Mouse (Mus musculus) layer of hippocampus, postnatal 36 days (tissue): ENCODE measurements around the gene Crebbp. TPM values are rescaled to one million over a fixed set of nuclear protein-coding genes. Genes with fewer than 3 reads are reported as not detected.
"Not testable (repeated sequence)": the region's sequence is repeated elsewhere in the genome, so short reads cannot be mapped to it uniquely, and the experiment has no call there.

Experiments
- DNase-seq, 2 experiments: peaks; one replicate each; pipeline ENCODE4 v3.0.0; 2022
- total RNA-seq, 2 experiments: library from RNA; stranded (reverse); gene quantifications; 2 replicates each; pipeline ENCODE4 v1.2.3; 2021

Gene Crebbp
- total RNA-seq = 10 to 100 TPM; 77.3 to 96.4 TPM

DNA sequence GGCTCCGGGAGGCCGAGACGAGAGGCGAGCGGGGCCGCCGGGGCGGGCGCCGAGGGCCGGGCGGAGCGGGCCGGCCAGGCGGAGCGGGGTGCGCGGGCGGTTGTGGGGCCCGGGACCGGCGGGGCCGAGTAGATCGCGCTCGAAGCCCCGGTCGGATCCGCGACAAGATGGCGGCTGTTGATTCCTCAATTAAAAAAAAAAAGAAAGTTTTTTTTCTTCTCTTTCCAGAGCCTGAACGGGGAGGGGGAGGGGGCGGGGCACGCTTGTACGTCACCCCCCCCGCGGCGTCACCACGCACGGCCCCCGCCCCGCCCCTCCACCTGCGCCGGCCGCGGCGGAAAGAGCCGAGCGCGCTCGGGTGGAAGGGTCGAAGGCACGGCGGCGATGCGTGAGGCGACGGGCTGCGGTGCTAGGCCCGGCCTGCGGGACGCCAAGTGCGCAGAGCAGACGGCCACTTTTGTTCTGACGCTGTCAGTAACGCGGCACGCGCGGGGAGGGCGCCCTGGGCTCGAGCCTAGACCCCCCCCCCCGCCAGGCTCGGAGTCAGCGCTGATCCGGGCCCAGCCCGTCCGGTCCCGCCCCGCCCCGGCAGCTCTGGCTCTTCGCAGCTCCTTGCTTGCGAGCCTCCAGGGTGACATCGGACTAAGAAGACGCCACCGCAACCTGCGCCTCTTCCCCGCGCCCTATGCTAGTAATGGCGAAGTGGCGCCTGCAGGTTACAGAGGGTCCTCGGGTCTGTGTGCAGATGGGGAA, at the start of gene Crebbp:
TSS of gene Crebbp (minus strand) at position 199 of the 753 bp plus-strand sequence.
- DNase-seq = peak; percentile 86 to 88

DNA sequence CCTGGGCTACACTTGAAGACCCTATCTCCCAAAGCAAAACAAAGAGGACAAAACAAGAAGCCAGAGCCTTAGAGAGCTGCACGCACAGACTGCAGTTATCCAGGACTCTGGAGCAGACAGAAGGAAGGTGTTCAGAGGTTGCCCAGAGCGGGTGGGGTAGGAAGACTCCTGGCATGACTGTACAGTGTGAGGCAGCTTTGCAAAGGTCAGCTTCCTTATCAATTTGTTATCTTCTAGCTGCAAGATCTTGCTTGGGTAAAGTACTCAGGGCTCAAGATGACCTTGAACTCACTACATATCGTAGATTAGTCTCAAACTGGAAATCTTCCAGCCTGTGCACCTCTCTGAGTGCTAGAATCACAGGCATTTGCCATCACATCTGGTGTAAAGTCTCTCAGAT, 49.7 kb upstream of the Crebbp start:
- no peak for DNase-seq

DNA sequence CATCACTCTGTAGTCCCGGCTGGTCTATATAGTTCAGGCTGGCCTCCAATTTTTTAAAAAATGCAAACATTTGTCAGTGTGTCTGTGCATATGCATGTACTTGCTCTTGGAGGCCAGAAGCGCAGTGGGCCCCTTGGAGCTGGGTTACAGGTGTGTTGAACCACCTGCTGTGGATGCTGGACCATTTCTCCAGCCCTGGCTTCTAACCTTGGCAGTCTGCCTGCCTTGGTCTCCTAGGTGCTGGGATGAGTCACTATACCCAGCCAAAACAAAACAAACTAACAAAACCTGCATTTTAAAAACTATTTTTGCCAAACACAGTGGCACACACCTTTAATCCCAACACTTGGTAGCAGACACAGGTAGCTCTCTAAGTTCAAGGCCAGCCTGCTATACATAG, 43.7 kb upstream of the Crebbp start:
- DNase-seq = no peak

DNA sequence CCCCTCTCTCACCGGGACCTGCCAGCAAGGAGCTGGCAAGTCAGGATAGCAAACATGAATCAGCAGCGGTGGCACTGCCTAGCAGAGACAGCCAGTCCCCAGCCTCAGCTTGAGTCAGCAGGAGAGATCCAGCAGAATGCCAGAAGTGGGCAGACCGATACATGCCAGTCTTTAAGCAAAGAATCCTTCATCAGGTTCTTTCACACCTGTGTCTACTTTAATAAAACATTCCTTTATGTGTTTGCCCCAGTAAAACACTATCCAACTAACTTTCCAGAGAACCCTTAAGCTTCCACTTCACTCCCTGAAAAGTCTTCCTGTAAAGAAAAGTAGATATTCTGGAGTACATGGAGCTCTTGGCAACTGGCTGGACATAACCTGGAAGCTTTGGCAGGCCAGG, 35.0 kb upstream of the Crebbp start:
- no peak for DNase-seq

DNA sequence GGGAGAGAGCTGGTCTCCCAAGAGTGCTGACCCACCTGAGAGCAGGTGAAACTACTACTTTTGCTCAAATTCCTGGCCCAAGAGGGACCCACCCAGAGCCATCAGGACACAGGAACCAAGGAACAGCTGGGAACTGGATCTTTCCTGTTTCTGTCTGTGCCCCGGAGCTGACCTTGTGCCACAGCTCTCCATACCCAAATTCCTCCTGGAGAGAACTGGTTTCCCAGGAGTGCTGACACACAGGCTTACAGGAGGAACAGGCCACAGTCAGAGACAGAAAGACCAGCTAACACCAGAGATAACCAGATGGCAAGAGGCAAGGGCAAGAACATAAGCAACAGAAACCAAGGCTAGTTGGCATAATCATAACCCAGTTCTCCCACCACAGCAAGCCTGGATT, 31.4 kb upstream of the Crebbp start:
- DNase-seq = not testable (repeated sequence)

DNA sequence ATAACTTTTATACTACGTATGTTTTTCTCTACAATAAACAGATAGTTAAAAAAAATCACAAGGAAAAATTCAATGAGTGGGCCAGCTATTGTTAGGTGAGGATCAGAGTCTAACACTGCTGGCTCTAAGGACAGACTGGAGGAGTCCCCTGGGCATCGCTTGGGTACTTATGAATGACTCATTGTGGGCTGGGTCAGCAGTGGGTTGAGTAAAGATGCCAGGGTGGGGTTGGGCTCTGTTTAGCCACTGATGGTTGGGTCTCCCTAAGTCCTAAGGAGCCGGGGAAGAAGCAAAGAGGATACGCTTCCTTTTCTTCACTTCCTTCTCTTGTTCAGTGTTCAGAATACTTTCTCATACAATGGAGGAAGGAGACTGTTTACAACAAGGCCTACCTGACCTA, 22.3 kb upstream of the Crebbp start:
- DNase-seq = no peak

DNA sequence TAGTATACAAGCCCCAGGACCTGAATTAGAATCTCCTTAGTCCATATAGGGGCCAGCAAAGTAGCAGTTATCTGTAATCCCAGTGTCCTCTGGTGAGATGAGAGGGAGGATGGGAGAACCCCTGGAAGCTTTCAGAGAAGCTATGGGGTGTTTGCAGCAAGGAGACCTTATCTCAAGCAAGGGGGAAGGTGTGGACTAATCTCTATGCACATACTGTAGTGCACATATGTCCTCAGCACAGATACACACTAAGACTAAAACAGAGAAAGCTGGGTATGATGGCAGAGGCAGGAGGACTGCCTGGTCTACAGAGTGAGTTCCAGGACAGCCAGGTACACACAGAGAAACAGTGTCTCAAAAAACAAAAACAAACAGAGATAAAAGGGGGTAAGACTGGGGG, 21.8 kb upstream of the Crebbp start:
- no peak for DNase-seq

DNA sequence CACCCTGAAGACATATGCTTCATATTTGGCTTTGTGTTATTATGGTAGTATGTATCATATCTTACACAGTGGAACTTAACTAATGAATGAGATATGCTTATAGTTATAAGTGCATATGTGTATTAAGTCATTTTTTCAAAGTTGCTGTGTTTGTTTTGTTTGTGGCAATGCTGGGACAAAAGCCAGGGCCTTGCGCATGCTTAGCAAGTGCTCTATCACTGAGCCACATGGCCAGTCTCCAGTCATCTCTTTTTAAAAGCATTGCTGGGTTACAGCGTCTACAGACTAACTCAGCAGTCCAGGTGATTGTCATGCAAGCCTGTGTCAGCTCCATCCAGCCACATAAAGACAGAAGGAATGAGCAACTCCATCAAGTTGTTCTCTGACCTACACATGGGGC, 12.0 kb upstream of the Crebbp start:
- no peak for DNase-seq

DNA sequence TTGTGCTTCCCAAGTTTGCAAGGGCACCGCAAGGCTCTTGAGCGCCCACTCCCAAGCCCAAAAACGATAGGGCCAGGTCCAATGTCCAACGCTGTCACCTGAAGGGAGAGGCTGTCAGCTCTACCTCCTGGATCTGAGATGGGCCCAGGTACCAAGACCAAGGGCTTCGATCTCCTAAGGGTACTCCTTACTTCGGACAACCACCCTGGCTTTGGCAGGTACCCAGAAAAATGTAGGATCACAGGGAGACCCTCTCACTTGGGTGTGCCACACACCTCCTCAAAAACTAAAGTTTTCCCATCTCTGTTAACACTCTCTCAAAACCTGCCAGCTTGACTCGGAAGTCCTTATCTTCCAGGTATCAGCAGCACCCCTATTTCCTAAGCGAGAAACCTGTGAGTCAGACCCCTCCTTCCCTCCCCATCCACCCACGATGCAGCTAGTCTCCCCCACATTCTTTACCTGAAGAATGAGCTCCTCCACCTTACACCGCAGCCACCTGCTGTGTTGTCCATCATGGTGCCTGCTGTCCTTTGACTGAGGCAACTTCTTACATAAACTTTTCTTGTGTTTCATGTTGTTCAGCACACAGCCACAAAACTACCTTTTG, 939 bp upstream of the Crebbp start:
- peak in 1 of 2 experiments; percentile 9 for DNase-seq

DNA sequence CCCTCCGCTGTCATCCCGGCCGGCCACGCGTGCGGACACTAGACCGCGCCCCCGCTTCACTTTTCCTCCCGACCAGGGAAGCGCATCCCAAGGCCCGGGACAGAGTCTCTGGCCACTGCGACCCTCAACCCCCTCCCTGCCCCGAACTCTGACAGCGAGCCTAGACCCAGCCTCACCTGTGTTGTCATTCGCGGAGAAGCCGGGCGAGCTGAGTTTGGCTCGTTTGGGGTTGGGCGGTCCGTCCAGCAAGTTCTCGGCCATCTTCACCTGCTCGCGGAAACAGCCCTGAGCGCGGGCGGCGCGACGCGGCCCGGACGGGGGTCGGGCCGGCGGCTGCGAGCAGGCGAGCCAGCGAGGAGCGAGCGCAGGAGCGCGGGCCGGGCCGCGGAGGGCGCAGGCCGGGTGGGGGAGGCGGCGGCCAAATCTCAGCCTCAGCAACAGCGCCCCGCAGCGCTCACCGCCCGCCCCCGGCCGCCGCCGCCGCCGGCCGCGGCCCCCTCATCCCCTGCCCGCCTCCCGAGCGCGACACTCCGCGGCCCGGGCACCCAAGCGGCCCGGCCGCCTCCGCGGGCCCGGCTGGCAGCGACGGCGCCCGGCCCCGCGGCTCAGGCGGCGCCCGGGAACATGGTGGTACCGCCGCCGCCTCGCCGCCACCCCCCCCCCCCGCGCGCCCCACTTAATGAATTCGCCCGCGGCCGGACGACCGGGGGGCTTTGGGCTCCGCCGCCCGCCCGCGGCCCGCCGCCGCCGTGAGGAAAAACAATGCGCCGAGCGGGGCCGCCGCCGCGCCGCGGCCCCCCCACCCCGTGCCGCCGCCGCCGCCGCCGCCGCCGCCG, 616 bp downstream of the Crebbp start:
- peak; percentile 55 to 60 for DNase-seq

DNA sequence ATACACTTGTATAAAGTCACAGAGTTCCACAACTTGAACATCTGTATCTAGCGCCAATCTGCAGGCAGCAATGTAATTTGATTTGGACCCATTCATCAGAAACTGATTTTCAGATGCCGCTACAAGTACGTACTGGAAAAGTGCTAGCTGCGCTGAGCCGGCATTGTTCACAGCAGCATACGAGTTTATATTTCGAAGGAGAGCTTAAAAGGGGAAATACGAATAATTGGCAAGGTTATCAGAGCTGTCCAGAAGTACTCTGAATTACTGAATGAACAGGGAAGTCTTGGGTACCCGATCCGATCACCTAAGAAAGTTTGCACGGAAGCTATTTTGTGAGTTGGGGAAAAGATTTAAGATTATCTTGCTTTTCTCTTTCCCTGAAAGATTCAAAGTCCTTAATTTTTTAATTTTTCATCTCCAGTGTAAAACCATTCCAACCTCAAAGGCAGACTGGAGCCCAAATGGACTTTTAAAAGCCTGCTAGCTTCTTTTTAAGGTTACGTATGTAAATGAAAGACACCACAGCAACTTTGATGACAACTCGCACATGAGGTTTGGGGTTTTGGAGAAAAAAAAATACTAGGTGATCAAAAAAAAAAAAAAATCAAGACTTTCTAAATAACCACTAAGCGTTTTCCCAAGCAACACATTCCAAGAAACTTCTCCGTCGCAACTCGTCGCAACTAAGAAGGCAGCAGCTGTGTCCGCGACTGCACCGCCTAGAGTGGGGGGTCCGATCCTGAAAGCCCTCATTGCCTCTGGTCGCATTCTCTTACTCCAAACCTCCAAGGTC, 1.4 kb downstream of the Crebbp start:
- no peak for DNase-seq

DNA sequence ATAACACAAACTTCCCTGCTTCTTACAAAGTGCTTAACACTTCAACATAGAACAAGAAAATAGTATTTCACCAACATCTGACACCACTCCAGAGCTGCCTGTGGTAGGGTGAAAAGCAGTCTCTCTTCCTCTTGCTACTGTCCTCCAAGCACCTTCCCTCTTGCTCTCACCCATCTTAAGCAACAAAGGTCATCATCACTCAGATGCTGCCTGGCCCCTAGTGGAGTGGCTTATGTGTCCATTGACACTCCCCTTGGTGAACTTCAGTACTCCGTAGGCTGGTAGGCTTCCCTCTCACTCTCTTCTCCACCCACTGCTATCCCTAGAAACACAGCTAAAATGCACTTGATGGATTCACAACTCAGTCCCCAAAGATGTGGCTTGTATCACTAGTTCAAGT, 3.5 kb downstream of the Crebbp start:
- DNase-seq = no peak

DNA sequence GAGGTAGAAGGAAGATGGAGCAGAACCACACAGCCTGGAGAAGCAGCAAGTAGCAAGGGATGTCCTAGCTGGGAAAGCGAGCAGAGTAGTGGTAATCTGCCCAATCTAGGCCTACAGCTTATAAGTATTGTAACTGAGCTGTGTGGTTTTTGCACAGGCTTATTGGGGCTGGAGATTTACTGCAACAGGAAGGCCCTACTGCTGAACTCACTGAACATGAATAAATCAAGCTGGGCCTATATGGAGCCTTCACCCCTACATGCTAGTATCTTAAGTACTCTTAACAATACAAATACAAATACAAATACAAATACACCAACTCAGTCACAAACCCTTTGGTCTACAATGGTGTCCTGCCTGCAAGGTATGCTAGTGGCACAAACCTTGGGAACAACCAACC, 10.2 kb downstream of the Crebbp start:
- no peak for DNase-seq

DNA sequence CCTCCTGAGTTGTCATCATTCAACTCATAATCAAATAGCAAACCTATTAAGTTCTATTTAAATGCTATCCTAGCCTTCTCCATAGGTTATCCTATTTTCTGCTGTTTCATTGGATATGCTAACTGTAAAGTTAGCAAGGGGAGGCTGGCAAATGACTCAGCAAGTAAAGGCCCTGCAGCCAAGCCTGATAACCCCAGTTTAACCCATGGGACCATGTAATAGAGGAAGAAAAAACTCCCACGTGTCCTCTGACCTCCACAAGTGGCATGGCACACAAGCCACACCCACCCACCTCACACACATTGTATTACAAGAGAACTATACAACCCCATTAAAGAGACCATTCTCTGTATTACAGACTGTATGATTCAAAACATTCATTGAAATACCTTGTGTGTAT, 13.8 kb downstream of the Crebbp start:
- no peak for DNase-seq

DNA sequence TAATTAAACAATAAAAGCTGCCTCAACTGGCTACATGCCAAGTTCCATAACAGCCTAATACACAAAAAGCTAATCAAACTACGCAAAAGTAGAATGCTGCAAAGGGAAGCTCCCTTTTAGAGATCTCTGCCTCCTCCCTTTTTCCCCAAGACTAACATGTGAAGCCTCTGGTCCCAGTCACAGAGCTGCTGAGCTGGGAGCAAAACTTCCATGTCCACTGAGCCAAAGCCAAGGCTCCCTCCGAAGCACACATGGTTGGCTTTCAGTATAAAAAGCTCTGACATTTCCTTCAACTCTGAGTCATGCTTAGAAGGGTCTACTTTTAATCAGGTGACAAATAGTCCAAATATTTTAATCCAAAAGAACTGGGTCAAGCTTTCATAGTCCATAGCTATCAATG, 14.2 kb downstream of the Crebbp start:
- no peak for DNase-seq

DNA sequence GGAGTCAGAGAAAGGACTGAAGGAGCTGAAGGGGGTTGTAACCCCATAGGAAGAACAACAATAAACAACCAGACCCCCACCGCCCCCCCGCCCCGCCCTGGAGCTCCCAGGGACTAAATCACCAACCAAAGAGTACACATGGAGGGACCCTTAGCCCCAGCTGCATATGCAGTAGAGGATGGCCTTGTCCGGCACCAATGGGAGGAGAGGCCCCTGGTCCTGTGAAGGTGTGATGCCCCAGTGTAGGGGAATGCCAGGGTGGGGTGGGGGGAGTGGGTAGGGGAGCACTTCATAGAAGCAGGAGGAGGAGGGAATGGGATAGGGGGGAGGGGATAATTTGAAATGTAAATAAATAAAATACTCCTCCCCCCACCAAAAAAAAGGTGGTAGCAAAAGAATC, 15.8 kb downstream of the Crebbp start:
- no peak for DNase-seq

DNA sequence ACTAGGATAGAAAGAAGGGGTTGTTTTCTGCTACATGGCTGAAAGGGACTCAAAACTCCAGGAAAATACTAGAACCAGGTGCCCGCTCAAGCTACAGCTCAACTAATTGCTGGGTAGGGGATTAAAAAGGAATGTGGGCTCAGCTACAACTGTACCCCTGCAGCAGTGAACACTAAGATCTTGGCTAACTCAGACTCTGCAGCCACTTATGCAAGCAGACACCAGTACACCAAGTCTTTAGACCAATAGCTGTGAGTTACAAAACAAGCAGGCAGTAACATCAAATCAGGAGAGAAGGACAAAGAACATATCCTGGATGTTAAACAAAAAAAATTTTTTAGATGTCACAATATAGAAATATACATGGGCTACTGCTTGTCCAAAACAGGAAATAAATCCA, 23.6 kb downstream of the Crebbp start:
- no peak for DNase-seq

DNA sequence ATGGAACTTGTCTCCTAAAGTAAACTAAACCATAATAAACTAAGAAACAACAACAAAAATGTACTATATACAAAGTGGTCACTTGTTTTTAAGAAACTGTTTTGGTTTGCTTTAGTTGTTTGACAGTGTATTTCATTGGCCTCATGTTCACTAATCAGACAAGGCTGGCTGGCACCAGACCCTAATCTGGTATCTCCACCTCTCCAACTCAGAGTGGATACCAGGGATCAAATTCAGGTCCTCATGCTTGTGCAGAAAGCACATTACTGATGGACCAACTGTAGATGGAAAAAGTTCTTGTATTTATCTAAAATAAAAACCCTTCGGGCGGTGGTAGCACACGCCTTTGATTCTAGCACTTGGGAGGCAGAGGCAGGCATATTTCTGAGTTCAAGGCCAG, 38.7 kb downstream of the Crebbp start:
- no peak for DNase-seq

DNA sequence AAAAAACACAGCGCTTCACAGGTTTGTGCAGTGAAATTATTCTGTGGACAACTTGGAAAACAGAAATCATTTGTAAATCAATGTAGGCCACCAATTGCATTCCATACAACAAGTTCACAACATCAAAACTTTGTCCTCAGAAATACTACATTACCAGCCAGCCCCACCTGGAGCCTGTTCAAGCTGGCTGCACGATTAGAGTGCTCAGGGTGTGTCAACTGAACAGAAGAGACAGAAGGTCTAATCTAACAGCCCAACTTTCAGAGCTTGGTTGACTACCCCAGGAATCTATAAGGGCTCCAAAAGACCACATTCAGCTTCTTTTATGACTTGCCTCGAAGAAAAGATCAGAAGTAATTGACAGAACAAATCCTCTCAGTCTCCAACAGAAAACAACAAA, 44.3 kb downstream of the Crebbp start:
- no peak for DNase-seq

DNA sequence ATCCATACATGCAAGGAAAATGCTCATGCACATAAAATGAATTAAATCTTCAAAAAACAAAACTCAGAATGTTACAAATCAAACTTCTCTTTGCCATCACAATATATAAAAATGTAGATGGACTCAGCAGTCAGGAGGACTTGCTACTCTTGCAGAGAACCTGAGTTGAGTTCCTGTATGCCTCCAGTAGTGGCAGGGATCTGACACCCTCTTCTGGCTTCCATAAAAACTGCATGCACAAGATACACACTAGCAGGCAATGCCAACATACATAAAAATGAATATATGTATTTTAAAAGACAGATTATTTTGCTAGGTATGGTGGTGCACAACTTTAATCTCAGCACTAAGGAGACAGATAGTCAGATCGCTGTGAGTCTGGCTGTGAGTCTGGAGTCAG, 45.3 kb downstream of the Crebbp start:
- no peak for DNase-seq

DNA sequence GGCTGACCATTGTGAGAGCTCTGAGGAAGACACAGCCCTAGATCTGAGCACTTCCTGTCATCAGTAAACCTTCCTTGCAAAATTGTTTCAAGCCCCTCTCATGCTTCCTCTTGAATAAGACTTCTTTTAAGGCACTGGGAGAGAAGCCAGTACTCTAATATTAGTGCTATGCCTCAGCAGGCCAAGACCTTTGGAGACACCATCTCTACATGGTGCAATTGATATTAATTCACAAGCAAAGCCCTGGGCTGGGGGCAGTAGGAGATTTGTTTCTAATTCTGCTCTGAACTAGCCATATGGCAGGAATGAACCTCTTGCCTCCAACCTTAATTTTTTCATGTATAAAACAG, 52.9 kb downstream of the Crebbp start:
- peak; percentile 8 to 18 for DNase-seq

DNA sequence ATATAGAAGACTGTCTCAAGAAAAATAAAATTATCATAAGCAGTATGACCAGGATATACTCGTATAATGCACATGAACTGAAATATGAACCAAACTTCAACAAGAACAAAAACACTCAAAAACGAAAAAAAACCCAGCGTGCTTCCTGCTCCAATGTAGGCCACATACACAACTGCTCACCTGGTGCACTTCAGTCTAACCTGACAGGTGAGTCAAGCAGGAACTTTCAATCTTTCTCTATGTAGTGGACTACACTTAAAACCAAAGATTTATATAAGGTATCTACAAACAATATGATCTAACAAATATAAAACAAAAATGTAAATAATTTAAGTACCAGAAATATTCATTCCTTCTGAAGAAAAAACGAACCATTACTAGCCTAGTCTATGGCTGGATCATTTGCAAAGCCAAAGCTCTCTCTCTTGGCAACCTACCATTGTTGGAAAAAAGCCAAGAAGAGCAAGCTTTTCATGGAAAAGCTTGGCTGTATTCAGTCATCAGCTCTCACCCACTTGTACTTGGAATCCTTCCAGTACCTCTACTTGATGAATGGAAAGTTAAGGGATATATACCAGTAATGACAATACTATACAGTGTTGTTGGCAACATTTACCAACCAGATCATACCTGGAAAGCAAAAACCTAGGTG, 53.4 kb downstream of the Crebbp start:
- peak; percentile 15 to 30 for DNase-seq
